Mouse (Mus musculus) cerebellum, adult 8-10 months (tissue): Measurements from ENCODE around the gene Rara.
"Not testable (repeated sequence)": the region's sequence is repeated elsewhere in the genome, so short reads cannot be mapped to it uniquely, and the experiment has no call there.

Experiments
- DNase-seq: peaks from one replicate; pipeline ENCODE4 v3.0.0; 2022

The Rara gene

DNA sequence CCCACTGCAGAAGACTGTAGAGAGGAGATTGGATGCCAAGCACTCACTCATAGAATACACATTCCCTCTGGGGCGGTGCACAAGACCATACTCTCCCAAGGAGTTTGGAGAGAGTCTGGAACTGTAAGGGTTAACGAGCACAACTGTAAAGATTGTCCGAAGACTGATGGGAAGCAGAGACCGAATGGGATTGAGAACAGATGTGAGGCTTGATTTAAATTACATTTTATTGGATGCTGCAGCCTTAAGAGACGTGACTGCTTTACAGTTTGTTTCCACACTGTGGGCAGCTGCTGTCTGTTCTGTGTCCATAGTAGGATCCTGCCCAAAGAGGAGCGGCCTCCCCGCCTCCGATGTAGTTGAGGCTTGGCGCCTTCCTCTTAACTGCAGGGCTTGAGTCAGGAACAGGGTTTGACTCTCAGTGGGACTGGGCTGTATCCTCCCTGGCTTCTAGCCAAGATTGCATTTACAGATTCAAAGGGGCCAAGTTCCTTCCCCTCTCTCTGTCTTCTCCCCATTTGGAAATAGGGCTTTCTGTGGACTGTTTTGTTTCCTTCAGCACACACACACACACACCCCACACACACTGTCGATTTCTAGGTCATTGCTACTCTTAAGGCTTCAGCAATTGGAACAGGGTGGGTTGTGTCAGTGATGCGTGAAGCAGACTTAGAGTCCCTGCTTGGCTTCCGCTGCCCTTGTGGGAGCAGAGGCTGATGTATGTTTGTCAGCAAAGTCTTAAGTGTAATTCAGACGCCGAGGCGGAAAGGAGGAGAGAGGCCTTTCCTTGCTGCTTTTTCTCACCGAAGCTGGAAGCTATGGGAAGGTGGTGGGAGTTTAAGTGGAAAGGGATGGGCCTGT is 4.5 kb upstream of the Rara start:
- DNase-seq, result not testable (repeated sequence)

DNA sequence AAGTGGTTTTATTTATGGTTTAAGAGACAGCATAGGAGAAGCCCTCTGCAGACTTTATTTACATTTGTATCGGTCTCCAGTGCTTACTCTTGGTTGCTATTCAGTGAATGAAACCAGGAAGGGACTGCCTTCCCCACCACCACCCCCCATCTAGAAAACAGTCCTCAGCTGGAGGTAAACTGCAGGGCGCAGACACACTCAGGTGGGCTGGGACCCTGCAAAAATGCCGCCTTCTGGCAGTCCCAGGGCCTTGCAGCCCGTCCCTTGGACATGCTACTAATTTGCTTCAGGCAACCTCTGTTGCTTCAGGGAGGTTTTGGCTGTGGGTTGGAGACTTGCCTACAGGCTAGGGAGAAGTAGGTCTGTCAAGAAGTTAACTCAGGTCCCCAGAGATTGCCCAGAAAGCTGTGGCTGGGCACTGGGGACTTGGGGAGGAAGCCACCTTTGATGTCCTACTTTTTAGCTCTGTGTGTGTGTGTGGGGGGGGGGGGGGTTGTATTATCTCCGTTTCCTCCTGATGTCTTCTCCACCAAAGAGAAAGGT is 2.9 kb upstream of the Rara start:
- DNase-seq, result no peak

DNA sequence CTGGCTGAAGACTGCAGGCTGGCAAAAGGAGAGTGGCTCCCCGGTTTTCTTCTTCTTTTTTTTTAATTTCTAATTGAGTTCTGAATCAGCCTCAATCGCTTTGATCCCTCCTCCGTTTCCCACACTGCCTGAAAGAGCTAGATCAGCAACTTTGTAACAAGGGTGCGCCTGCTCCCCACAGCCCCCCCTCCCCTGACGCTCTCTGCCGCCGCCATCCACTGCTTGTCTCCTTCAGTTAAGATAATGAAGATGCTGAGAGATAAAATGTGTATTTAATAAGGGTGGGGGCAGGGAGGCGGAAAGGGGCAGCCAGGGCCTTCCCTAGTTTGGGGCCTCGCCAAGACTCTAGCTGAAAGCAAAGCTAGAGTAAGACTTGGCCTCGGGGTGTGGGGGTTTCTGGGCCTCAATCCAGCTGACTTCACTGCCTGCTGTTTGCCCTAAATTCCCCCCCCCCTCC is 2.3 kb upstream of the Rara start:
- no peak for DNase-seq

DNA sequence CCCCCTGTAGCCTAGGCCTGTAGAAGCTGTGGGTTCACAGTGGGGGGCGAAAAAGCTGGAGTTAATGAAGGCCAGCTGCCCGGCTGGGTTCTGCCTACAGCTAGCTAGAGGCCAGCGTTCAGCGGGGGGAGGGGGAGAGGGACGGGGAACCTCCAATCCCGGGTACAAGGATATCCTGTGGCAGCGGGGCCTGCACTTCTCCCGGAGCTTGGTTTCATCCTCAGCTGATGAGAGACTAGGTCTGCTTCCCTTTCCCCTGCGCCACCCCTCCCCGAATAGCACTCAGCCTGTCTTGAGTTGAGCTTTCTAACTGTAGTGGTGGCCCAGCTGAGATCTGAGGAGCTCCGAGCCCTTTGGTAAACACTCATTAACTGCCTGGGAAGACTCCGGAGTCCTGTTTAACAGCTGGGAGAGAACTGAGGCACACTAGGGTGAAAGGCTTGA is 1.7 kb upstream of the Rara start:
- no peak for DNase-seq

DNA sequence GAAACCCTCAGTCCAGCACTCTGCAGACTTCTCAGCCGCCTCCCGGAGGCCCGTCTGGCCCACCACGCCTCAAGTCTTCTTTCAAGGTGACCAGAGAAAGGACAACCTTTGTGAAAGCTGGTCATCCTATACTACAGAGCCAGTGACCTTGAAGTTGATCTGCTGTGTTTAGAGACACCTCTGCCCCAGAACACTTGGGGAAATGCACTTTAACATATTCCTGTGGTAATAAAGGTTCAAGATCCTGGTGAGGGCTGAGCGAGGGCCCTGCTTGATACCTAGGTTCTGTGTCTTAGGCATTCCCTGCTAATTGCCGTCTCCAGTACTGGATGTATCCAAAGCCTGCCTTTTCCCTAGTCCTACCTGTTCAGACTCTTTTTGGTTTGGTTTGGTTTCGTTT is 1.1 kb upstream of the Rara start:
- DNase-seq, result no peak

DNA sequence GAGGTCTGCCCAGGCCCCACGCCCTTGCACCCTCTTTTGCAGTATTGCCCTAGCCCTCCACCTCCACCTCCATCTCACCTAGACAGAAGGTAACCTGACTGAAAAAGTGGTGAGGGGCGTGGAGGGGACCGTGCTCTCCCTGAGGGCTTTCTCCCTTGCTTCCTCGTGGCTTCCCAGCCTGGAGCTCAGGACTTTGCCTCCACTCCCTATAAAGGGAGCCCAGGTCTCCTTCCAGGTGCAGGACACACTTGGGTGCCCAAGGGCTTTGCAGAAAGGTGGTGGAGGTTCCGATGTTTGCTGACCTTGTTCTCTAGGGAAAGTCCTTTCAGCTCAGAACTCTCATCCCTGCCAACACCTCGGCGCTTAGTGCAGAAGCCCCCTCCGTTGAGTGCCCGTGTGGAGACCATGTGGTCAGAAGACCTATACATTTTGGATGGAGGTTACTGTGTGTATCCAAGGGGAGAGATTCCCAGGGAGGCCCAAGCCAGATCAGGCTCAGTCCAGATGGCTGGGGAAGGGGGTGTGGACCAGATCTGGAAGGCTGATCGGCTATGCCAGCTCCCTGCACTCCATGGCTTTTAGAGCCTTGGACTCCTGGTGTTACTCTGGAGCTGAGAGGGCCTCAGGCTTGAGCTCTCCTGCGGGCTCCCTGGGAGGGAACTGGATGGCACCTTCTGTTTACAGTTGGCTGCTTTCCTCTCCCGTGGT is 722 bp downstream of the Rara start:
- DNase-seq, result peak; percentile 64

DNA sequence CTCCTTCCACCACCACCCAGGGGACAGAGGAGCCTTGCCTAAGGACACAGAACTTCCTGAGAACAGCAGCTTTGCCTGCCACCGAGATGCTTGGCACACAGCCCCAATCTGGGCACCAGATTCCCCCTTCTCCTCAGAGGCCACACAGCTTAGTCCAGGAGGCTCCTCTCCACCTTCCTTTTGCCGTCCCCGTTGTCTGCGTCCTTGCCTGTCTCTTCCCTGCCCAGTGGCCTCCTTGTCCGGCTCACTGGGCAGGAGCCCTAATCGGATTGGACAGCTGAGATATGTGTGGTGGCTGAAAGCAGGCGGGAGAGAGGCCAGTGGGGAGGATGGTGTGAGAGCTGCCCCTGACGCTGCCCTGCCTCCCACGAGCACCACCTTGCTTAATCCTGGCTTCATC is 1.9 kb downstream of the Rara start:
- peak; percentile 78 for DNase-seq

DNA sequence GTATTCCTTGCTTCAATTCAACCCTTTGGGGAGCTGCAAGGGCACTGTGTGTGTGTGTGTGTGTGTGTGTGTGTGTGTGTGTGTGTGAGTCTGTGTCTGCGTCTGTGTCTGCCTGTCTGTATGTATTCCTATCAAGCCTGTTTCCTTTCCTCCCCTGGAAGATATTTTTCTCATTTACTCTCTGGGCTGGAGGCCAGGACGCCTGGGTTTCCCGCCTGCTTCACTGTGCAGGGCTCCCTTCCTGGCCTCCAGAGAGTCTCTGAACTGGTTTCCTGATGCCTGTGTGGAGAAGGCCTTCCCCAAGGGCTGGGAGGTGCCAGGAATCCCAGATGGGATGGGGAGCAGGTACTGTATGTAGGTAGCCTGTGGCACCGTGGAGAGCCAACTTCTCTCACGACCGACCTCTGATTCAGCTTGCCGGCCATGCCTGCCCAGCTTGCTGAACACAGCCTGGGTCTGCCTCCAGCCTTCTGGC is 2.5 kb downstream of the Rara start:
- DNase-seq, result peak; percentile 82

DNA sequence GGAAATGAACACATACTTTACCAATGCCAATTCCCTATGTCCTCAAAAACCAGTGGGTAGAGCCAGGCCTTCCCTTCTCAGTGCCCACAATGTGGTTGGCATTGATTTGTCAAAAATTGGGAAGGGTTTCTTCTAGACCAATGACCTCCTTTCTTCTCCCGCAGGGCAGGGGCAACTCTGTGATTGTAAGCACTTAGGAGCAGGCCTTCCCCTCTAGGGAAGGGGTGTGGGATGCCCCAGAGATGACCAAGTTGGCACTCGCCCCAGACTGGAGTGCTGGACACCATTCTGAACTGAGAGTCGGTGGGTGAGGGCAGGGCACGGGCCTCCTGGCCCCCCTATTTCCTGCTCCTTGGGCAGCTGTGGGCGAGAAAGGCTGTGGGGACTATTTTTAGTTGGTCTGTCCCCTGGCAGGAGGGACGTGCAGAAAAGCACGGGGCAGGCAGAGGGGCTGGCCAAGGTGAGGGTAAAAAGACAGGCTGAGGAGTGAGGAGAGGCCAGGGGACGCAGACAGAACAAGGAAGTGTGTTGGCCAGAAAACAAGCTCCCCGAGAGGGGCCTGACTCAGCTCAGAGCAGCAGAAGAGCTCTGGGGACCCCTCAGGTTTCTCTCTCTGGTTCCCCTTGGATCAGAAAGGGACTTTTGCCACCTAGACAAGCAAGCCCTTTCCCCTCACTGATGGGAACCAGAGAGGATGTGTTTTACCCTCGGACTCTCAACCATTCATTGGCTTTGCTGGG is 3.3 kb downstream of the Rara start:
- DNase-seq, result no peak

DNA sequence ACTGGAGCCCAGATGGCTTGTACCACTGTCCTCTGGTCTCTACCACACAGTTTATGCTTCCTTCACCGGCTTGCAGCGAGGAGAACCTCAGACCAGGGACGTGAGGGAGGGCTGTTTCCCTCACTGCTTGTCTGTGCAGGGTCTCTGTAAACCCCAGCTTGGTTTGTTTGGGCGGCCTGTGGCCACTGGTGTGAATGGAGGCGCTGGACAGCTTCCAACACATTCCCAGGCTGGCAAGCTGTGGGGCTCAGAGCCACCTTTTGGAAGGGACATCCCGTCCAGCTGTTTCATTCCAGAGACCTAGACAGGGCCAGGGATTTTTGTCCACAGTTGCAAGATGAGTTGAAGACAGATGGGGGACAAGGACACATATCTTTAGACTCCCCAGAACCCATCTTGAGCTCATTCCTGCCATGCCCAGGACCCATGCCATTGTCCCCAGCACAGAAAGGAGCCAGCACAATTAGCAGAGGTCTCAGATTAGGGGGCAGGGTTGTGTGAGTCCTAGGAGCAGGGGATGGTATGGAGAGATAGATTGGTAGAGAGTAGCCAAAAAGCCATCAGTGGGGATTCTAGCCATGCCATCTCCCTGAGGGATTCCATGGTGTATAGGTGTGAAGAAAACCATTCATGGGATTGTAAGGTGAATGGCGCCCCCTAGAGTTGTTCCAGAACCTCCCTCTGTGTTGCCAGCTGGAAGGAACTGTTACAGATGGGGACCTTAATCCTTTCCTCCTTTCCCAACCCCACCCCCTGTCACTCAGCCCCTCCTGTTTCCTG is 4.1 kb downstream of the Rara start:
- peak; percentile 66 for DNase-seq

DNA sequence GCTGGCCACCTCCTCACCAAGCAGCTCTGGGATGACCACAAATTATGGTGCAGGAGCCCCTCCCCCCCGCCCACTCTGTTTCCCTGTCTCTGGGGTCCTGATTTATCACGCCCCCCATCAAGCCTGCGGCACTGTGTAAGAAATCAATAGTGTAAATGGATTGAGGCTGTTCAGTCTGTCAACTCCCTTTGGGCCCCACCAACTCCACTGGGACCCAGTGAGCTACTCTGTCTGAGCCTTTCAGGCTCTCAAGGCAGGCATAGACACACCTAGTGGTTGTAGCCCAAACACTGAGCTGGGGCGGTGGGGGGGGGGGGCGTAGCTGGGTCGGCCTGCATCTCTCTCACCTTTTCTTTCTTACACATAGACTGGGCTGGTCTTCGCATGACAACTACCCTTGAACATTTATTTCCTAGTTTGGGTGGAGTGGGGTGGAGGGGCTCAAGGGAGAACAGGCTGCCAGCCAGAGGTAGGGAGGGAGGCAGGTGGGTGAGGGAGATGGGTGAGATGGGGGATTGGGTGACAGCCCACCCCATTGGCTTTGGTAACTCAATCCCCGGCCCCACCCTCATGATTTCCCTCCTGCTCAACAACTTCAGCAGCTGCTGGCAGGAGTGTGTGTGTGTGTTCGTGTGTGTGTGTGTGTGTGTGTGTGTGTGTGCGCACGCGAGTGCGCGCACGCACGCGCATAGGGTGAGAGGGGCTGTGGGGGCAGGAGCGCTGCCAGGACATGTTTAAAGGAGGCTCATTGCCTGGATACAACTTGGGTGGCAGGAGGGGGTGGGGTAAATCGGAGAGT is 4.9 kb downstream of the Rara start:
- no peak for DNase-seq

DNA sequence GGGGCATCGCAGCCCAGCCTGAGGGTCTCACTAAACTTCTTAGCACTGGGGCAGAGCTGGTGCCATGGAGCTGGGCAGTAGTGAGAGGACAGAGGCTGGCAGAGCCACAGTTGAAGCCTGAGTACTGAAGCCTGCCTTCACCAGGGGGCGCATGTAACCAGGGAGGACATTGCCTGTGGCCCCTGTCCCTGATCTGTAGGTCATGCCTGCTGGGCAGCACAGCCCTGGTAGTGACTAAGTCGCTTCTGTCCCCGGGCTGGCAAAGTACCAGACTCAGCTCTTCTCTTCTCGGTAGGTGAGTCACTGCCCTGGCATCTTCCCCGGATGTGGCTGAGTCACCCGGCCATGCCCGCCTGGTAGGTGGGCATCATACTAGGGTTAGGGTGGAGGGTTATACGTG is 5.5 kb downstream of the Rara start:
- DNase-seq, result peak; percentile 90

DNA sequence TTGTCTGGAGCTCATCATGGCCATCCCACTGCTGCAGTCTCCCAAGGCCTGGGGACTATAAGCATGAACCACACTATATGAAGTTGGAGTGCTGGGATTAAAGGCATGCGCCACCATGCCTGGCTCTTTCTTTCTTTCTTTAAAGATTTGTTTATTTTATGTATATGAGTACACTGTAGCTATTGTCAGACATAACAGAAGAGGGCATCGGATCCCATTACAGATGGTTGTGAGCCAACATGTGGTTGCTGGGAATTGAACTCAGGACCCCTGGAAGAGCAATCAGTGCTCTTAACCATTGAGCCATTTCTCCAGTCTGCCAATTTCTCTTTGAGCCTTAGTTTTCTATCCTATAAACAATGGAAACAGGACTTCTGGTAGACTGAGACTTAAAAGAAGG is 6.2 kb downstream of the Rara start:
- DNase-seq, result not testable (repeated sequence)

DNA sequence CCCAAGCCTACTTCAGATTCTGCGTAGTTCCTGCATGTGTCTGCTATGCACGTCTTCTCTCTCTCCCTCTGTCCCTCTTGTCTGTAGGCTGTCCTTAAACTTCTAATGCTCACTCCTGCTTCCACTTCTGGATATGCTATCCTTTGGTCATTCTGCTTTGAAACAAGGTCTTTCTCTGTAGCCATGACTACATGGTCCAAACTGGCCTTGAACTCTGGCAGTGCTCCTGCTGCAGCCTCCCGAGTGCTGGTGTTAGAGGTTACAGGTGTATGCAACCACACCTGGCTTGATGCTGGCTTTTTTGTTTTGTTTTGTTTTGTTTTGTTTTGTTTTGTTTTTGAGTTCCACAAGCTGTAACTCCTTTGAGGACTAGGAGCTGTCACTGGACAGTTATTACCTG is 6.7 kb downstream of the Rara start:
- DNase-seq, result no peak

DNA sequence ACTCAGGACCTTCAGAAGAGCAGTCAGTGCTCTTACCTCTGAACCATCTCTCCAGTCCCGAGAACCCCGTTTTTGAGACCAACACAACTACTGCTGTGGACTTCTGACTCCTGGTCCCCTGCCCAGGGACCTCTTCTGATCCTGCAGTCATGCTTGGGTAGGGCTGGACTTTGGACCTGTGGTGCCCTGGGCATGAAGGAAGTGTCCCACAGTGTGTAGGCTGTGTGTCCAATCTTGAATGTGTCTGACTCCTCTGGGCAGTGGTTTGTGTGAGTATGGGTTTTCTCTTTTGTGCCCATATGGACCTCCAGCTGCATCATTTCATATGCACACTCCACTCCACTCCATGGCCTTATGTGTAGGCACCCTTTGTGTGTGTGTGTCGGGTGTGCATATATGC is 7.5 kb downstream of the Rara start:
- DNase-seq, result no peak

DNA sequence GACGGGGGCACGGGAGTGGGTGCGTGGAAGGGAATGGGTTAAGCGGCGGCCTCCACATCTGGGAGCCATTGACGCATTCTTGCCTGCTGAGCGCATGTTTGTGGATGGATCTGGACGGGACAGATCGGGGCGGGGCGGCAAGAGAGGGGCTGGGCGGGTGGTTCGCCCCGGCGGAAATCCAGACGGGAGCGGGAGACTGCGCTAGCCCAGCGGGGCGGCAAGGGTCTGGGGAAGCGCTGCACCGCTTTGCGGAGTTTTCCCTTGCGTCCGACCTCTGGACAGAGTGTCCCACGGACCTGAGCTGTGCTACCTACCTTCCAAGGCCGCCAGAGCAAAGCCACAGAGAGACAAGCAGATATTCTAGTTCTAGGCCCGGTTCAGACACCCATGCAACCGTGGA is 8.6 kb downstream of the Rara start:
- no peak for DNase-seq

DNA sequence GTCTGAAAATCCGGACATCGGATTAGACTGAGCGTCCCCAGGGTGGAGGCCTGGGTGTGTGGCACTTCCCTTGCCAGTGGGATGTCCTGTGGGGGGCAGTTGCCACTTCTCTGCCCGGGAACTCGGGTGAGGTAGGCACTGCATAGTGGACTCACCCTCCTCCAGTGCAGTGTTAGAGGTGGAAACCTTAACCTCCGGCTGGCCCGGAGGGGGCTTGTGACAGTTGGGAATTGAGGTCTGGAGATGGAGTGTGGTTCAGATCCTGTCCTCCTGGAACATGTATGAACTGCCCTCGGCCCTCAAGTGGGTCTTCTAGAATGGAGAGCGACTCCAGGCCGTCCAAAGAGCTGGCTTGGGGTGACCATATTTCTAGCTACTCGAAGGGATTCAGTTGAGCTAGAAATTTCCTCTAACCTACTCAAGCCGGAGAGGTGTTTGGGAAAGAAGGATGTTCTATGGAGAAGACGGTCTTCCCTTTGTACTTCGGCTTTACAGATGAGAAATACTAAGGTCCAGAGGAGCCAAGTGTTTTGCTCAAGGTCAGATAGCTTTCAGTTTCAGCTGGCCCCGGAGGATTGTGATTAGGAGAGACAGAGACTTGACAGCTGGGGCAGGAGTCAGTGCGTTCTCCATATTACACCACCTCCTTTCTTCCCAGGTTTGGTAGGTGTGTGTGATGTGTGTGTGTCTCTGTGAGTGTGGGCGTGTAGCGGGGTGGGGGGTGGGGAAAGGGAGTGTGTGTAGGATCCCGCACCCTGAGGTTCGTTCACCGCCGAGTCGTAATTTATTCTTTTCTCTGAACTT is 9.2 kb downstream of the Rara start:
- no peak for DNase-seq

DNA sequence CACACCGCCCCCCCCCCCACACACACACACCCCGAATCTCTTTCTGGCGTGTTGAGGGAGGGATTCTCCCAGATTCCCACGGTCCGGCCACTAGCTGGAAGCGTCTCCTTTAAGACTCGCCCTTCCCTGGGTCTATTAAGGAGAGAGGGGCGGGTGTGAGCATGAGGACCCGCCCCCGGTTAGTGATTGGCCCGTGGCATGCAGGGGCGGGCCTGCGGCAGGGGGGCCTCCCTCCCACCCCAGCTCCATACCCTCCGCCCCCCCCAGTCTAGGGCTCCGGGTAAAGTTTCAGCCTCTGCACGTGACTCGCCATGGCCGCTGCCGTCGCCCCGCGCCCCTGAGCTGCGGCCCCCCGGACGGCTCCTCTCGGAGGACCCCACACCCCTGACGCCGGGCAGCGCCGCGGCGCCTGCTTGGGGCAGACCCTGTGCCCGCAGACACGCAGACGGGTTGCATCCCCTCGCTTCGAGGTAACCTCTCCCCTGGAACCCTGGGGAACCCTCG is 9.8 kb downstream of the Rara start:
- DNase-seq, result peak; percentile 67

DNA sequence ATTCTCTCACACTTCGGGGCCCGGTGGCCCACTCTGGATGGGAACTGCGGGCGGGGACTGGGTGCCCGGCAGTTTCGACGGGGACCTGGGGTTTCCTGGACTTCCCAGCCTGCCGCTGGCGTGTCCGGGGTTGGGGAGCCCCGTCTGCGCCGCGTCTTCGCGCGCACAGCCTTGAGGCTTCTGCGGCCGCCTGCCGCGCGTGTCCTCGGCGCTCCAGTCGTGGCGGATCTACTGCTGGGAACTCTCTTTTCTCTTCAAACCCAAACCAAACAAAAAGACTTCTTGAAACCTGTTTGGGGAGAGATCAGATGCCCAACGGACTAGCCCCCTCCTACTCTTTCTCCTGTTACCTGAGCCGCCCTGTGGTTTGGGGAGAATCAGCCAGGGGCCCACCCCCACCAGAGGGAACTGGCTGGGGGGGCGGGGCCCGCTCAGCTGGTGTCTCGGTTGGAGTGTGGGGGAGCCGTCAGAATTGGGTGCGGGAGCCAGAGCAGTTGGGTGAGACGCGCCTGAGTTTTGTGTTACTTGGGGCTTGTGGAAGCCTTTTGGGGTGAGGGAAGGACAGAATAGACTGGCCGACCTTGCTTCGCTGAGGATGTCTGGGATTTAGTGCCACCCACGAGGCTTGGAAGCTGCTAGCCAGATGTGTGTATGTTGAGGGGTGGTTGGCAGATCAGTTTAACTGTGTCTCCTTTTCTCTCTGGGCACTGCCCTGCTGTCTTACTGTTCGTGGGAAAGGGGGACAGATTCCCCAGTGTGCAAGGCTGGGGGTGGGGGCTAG is 10.5 kb downstream of the Rara start:
- peak; percentile 43 for DNase-seq

DNA sequence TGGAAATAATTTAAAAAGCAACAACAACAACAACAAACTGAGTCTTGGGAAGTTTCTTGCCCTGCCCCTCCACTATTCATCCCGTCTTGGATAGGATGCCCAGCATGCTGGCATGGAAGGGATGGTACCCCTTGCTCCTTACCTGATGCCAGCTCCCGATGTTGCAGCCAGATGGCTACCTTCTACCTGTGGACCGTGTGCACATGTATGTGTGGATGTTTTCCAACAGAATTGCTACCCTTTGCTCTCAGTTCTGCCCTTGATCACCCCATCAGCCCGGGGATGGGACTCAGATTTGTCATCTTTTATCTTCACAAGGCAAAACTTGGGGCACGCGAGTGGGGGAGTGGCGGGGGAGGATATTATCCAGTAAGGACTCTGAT is 11.1 kb downstream of the Rara start:
- no peak for DNase-seq
